Mouse (Mus musculus): Measurements from ENCODE around the gene Cdk5rap2.

Gene Cdk5rap2

DNA sequence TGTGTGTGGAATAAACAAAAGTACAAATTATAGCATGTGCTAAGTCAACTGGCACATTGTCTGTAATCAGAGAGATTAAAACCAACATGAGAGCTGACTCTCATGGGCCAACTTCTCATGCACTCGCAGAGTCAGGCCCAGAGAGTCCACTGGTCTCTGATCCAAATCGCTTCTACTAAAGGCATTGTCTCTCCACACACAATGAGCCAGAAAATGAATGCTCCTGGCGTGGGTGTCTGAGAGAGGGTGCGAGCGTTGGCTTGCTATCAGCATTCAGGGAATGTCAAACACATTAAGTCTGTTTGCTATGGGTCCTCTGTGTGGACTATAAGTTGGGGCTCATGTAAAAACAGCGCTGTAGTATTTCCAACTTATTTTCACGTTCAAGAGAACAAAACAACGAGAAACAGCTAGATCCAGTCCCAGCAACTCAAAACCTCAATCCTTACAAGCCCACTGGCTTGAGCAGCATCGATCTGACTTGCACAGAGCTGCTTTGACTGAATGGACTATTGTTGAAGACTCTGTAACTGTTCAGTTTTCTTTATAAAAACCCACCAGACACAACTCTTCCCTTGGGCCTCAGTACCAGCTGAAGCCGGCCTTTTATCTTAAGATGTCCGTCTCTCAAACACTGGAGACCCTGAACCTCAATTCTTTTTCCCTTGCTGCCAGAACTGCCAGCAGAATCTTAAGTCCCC lies 74.6 kb downstream of the Cdk5rap2 start:
- no peak for DNase-seq

DNA sequence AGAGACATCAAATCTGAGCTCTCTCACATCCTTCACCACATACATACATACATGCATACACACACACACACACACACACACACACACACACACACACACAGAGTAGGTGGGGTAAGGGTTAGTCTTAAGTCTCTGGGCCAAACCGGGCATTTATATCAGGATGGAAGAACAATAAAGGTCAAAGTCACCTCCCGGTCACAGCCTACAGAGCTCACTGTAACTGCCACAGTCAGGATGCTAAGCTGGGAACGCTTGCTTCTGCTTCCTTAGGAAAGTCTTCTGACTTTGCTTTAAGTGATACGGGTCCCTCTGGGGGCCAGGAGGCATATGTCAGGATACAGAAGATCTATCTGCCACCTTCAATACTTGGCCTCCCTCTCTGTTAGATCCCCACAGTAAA lies 75.2 kb downstream of the Cdk5rap2 start:
- no peak for DNase-seq

DNA sequence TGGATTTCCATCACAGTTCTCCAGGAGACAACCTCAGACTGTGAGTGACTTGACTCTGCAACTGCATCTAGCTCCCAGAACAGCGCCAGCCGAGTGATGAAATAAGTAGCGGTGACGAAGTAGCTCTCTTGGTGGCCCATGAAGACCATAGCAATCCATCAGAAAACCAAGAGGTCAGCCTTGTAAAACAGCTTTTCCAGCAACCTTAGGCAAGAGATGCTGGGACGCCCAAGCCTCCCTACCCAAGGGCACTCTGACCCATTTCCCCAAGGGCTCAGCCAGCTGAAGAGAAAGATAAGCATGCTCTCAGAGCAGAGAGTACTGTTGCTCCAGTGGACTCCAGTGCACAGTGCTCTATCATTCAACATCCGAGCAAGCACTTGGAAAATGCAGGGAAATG lies 77.3 kb downstream of the Cdk5rap2 start:
- DNase-seq, result no peak

DNA sequence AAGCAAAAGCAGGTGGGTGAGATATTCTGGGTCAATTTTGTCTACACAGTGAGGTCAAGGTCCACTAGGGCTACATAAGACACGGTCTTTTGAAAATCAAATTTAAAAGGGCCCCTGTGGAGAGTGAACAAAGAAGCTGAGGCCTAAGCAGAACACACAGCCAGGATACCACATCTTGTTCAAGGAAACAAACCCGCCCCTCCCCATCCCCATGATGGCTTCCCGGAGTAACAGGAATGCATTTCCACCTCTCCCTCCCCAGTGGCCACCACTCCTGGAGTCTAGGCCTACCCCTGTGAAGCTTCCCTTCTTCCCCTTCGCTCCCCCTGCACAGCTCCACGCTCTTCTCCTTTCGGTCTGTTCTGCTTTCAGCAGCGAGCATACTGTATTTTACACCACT lies 77.7 kb downstream of the Cdk5rap2 start:
- no peak for DNase-seq

DNA sequence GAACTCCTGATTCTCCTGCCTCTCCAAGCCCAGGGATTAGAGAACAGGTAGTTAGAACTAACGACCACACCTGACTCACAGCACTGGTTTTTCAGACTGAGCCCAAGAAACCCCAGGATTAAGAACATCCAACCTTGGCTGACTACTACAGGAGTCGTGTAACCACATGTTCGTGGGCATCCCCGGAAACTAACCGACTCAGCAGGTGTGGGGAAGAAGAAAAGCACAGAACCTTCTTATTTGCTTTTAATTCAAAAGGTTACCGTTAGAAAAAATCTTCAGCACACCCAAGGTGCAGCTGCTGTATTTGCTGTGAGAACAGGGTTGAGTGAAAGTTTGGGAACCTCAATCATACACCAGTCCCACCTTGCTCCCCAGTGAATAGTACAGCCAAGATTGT lies 79.1 kb downstream of the Cdk5rap2 start:
- no peak for DNase-seq

DNA sequence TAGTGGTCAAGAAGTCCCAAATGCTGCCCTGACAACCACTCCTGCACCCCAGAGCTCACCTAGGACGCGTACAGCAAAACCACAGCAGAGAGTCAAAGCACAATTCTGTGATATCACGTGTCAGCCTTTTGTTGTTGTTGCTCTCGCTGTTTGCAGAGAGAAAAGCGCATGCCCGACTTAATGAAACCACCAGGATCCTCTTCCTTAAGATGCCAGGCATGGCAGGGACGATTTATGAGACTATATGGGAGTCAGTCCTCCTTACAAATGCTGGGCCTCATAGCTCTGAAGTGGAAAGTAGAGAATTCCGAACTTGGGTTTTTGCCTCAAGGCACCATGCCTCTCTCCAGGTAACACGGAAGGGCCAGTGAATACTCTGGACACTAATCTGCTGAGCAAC lies 82.2 kb downstream of the Cdk5rap2 start:
- no peak for DNase-seq

DNA sequence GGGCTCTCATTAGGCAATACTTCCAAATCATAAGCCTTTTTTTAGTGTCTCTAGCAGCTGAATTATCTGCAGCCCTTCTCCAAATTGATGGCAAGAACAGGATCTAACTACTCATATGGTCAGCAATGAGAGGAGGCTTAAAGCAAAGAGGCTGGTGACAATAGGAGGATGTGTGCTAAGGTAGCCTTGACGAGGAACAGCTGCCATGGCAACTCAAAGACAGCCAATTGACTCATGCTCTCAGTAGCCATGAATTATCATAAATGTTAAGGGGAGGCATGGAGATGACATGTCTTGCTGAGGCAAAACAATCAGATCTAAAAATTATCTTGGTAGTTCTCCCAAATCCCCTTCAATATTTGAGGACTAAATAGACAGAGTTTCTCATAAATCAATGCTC lies 82.8 kb downstream of the Cdk5rap2 start:
- no peak for DNase-seq

DNA sequence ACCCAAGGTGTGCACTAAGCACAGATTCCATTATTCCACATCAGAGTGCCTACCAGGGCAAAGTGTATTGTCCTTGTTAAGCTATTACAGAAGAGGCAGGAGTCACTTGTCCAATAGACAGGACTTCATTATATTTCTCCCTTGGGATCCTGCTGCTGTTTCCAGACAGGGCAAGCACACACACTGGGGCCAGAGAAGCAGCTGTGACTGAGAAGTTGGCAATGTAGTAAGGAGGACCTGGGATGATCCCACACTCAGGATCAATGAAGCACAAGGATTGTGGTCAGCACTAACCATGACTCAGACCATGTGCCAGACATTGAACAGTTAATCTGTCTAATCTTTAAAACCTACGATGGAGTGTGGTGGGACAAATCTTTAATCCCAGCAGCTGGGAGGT lies 88.7 kb downstream of the Cdk5rap2 start:
- DNase-seq, result no peak

DNA sequence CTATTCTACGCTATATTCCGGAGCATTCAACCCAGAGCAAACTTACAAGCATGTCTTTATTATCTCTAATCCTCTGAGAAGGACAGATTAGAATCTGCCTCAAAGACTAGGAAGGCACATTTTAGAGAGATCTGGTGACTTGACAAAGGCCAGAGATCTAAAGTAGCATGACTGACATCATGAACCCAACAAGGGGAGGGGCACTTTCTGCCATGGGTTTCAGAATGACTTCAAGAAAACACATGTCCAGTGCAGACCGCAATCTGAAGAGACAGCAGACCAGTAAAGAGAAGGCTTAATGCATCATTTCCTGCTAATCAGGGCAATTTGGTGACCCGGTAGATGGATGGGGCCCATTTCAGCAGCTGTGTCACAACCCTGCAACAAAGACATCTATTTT lies 98.1 kb downstream of the Cdk5rap2 start:
- DNase-seq, result no peak

DNA sequence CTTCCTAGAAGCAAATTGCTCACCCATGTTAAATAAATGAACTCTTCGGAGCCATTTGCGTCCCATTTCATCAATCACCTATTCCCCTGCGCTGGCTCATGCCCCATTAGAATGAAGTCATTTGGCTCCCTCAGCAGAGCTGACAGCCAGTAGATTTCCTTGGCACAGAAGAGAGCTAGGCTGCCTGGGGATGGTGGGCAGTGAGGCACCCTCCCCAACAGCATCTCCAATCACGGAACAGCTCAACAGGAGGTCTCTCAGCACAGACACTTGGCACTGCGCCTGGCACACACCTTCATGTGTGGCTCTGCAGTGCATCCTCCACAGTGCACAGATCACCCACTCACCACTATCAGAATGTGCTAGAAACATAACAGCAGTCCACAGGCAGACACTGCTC lies 98.7 kb downstream of the Cdk5rap2 start:
- peak; percentile 68 to 69 for DNase-seq

DNA sequence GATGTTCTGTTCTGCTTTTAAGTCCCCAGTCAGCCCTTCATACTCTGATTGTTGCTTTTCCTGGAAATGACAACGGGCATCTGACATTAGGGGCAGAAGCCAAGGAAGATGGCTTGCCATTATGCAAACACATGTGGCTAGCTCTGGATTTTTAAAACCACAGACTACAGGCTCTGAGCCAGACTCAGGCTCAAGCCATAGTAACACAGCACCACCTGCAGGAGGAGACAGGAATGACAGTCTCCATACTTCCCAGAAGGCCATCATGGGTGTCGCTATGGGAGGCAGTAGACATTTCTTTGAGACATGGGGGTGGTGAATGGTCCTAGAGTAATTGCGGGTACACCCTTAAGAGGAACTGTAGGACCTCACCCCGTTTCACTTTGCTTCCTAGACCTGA lies 103.0 kb downstream of the Cdk5rap2 start:
- peak; percentile 65 to 78 for DNase-seq

DNA sequence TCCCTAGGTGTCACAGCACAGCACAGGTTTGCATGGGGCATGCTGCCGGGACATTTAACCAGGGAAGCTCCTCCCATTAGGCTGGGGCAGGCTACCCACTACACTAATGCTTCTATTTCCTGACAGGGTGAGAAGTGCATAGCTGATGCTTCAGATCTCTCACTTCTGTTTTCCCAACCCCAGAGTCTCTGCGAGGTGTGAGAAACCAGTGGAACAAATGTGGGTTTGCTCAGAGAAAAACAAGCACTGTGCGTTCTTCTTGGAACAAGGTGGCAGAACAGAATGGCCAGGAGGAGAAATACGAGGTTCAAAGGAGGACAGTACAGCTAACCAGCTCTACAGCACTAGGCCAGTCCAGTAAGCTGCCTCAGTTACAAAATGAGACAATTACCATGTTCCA lies 106.4 kb downstream of the Cdk5rap2 start:
- no peak for DNase-seq

DNA sequence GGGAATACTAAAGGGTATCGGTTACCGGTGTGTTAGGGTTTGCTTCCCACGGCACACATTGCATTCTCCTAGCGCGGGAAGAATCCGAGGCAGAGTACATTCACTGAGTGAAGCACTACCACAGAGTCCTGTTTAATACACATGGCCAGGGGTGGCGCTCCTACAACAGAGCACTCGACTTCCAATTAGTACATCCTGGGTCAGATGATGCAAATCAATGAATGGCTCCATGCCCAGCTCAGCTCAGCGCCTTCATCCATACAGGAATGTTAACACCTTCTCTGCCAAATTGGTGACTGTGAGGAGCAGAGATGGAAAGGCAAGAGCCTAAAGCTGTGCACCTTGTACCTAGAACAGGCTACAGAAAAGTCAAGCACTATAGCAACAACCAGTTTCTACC lies 109.1 kb downstream of the Cdk5rap2 start:
- no peak for DNase-seq

DNA sequence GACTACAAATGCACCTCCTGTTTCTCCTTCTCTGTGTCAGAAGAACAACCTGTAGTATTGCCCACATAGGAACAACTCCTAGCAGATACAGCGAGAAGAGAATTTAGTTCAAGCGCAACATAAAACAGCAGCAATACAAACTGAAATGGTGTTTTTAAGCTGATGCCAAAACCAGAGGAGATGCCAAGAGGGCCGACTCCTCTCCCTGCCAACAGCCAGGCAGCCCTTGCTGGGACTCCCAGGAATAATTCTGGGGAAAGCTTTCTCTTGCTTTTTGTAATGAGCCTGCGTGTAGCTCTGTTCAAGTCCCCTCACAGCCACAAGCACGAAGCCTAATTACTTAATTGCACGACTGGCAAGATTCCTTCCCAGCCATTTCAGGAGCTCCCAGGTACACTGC lies 120.9 kb downstream of the Cdk5rap2 start:
- DNase-seq, result no peak

DNA sequence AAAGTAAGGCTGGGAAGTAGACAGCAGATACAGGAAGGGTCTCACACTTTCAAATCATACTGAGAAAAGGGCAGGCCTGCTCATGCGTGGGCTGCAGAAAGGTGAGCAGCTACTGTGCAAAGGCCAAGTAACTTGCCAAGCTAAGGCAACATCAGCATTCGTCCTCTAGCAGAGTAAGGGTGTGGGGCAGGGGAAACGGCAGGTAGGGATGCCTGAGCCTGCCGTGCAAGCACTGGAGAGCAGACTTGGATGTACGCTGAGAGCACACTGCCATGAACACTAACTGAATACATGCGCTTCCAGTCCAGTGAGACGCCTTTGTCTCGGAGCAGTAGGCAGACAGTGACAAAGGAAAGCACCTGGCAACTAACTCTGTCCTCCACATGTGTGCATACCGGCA lies 127.1 kb downstream of the Cdk5rap2 start:
- DNase-seq, result no peak

DNA sequence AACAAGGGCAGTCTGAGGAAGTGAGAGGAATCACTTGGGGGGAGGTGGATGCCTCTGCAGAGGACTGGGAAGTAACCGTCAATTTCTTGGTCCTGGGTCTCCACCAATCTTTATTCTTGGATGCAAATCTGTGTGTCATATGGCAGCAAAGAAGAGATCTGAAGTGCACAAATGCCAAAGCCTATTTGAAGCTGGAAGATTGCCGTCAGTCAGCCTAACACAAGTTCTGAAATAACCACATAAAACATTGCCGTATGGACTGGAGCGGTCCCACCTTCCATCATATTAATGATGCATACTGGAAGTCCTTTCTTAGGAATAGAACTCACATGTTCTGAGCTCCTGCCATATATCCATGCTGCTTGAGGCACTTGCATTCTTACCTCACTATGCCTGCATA lies 131.4 kb downstream of the Cdk5rap2 start:
- DNase-seq, result no peak

DNA sequence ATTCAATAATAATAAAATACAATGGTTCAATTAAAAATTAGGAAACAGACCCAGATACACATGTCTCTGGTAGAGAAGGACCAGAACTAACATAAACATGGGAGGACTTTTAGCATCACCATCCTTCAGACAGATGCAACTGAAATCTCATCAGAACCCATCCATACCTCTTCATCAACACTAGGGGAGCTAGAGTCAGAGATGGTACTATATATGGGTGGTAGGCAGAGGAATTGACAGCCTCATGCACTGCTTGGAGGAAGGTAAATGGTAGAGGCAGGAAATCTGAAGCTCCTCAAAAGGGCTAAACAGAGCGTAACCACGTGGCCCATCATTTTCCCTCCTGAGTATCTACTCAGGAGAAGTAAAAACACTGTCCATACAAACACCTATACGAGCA lies 132.2 kb downstream of the Cdk5rap2 start:
- no peak for DNase-seq

DNA sequence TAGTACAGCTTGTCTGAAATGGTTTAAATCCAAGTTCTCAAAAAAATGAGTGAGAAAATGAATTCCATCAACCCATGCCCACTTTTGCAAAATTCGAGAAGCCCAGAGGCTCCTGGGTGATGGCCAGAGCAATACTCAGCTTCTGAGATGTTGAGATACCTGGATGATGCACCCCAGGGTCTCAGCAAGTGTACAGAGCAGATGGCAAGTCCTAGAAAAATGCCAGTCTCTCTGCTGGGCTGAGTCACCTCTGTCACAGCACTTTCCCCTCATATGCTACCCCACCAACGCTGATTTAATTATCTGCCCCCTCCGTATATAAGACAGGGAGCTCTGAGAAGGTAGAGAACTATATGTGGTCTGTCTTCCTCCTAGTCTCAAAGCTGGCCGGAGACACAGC lies 137.3 kb downstream of the Cdk5rap2 start:
- no peak for DNase-seq

DNA sequence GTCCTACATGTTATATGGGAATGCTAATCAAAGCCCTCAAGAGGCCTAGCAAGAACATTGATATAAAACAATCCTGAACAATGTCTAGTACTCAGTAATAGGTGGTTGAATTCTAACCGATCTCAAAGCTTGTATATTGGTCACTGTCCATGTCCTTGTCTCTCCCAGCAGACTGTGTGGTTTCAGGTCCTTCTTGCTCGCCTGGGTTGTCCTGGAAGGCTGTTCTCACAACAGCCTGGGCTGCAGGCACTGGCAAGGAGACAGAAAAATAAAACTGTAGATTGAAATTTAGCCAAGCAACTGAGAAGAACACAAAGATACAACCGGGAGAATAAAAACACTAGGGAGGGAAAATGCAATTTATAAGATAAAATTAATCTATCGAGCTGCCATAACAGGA lies 137.7 kb downstream of the Cdk5rap2 start:
- no peak for DNase-seq

DNA sequence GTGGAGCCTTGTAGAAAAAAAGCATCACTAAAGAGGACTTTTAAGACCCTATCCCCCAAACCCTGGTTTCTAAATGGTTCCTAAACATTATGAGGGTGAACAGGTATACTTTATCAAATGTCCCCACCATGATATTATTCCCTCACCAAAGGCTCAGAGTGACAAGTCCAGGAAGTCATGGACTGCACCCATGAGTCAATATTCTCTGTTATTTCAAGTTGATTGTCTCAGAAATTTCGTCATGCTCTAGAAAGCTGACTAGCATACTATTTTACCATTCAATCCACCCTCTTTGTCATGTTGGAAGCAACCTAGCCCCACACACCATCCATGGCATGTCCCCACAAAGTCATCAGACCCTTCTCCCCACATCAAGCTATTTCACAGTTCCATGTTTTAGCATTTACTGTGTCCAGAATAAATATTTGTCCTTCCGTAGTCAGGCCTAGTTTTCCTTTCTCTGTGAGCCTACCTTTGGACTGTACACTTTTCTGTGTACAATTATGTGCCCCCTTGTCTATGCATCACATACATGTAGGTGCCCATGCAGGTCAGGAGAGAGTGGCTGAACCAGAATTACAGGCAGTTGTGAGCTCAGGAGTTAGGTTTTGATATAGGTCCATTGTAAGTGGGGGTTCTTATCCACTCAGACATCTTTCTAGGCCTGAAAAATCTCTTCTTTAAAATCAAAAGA lies 142.9 kb downstream of the Cdk5rap2 start:
- DNase-seq, result no peak

DNA sequence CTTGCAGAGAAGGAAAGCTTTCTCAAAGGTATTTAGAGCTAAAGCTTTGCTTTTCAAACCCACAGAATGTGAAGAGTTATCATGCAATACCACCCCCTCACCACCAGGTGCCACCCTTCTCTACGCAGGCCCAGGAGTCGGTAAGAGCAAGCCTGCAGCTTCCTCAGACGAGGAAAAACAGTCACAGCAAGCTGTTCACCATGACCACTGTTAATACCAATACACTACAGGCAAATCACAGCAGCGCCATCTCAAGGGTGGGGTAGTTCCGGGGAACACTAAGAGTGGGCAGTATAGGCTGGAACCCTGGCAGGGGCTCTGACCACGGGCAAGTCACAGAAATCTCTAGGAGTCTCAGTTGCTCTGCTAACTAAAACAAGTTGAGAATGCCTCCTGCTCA lies 145.0 kb downstream of the Cdk5rap2 start:
- no peak for DNase-seq

DNA sequence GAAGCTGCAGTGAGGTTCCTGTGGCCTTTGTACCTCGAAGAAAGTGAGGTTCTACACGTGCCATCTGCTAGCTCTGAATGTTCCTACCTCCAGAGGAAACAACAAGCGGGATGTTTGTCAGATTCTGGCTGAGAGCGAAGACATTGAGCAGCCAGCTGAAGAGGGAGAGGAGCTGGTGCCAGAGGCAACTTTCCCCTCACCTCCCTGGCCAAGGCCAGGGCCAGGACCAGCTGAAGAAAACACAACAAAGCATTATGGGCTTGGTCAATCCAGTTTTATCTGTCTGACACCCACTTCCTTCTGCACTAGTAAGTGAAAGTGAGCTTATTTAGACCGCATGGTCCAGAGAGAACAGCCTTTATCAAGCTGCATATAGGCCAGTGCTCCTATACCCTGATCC lies 147.4 kb downstream of the Cdk5rap2 start:
- DNase-seq, result no peak

DNA sequence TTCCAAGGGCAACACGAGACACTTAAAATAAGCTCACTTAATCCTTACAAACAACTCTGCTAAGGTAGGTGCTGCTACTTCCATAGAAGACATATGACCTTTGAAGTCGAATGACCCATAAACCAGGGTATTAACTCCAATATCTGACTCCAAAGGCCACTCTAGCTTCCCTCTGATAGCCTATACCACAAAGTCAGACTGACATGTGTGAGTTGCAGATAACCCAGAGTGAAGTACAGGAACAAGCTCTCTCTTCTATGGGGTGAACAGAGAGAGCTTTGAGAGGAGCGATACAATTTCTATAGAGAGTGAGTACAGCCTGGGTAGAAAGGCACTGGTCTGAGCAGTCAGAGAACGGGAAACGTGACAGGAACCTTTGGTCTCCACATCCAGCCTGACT lies 148.9 kb downstream of the Cdk5rap2 start:
- DNase-seq, result no peak

DNA sequence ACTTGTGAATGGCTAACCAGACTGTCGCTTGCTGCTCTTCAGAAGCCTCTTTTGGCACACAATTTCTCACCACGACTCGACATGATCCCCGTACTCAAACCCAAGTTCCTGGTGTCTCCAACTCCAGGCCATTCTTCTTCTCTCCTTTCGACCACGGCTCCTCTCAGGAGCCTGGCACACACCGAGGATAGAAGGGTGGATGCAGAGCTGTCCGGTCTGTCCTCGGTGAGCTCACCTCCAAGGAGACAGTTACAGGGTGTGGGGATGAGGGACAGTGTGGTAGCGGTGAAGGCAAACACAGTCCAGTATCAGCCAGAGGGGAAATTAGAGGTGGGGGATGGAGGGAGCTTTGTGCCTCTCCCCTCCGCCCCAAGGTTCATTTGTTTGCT lies 149.8 kb downstream of the Cdk5rap2 start:
- DNase-seq, result peak; percentile 16 to 41
